Mouse (Mus musculus): ENCODE measurements around the gene Ctsd.

DNA sequence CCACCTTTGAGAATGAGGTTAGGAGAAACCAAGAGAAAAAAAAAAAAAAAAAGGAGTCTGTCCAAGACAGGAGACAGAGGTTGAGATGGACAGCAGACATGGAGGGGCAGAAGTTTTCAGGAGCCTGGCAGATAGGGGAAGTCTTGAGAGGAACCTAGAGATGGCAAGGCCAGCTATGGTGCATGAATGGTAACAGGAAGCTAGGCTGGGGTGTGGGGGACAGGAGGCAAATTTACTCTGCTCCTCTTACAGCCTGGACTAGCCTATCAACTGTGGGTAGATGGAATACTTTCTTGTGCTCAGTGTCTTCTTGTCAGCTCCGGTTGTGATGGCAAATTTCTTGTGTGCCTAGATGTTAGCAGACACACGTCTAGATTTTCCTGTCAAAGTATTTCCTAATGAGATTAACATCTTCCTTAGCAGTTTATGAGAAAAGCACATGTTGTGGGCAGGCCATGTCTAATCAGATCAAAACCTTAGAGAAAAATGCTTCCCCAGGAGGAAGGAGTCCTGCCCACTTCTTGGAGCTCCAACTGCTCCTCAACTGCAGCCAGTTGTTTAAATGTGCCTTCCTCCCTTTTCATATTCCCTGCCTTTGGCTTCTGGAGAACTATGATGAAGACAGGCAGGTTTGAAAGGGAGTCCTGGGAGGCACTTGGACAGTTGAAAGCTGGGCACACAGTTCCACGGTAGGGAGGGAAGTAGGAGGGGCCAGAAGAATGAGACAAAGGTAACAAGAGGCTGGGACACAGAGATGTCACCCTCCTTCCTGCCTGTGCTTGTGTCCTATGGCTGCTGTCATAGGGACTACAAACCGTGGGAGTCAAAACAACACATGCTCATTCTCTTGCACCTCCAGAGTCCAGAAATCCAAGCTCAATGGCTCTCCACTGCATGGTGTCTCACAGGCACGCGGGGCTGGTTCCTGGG lies 6.7 kb upstream of the Ctsd start:
- TF ChIP-seq POLR2A (IDR thresholded peaks at IDR 0.05; ENCODE audit: low read depth, low read length) (no peak), TBP (conservative IDR thresholded peaks at IDR 0.05; ENCODE audit: low read depth, low read length) (no peak), CTCF (conservative IDR thresholded peaks at IDR 0.05 in 1 of 2, IDR thresholded peaks at IDR 0.05 in 1 of 2; ENCODE audit: low read depth in 2 of 2, low read length in 2 of 2) (no peak), SIN3A (IDR thresholded peaks at IDR 0.05; ENCODE audit: low read length) (no peak), NRF1 (IDR thresholded peaks at IDR 0.05; ENCODE audit: low read depth, low read length) (no peak), TCF12 (IDR thresholded peaks at IDR 0.05; ENCODE audit: low read depth, low read length) (no peak), JUND (conservative IDR thresholded peaks at IDR 0.05; ENCODE audit: low read depth, low read length) (no peak), ZMIZ1 (IDR thresholded peaks at IDR 0.05; ENCODE audit: low read depth, low read length) (no peak), NELFE (IDR thresholded peaks at IDR 0.05; ENCODE audit: low read depth, low read length) (no peak)

Measured in CH12.LX (cell line).